Mouse (Mus musculus) megakaryocyte progenitor cell, adult 5-6 weeks (primary cell): ENCODE results near the gene Grb2. TPM values are rescaled to one million over a fixed set of nuclear protein-coding genes. Genes with fewer than 3 reads are reported as not detected.
A peak's percentile ranks its signal among the peaks of the same experiment; 100 is the strongest.

Experiments used
- ATAC-seq: replicated peaks from 2 replicates; pipeline ENCODE4 v1.8.0; 2016; ENCODE audit warnings: mild to moderate bottlenecking, moderate TSS enrichment, inconsistent platforms; ENCODE audit not compliant: poor library complexity
- total RNA-seq, 2 experiments: library from RNA; stranded (forward) in 1 of 2; stranded (reverse) in 1 of 2; fragments of 157-497, 149-512 nt in 1 of 2; fragments of 200-1000 nt in 1 of 2; gene quantifications; 2 replicates each; pipeline versions ENCODE4 v1.2.3 to v1.2.4; 2015 to 2017

Gene Grb2
- total RNA-seq, 2 experiments from 2014 or later = 51.7 to 85.5 TPM

DNA sequence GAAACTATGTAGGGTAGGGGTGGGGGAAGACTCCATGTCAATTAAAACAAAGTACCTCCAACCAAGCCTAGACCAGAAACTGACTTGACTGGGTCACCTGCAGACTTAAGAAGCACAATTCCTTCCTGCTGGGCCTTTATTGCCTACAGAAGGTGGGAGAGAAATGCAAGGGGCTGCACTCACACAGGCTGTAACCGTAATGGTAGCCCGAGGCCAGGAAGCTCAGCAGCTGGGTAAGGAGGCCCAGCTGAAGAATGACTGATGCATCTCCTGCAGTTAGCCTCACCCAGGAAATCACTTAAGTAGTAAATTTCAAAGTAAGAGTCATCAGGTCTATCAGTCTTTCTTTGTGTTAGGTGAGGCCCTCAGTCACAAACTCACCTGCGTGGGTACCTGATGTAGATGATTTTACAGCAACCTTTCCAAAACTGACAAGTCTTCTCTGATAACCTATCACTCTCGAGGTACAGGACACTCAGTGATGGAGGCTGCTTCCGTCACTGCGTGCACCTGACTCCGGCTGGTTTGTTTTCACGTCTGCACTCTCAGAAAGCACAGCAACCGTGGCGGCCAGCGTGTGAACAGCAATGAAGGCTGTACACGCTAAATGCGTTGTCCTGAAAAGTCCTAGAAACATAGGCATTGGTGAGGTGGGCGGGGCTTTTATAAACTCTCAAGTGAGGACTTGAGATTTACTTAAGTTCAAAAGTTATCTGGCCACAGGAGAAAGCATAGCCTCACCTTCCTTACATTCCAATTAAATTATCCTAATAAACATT lies 19.1 kb downstream of the Grb2 start:
- ATAC-seq = no peak

DNA sequence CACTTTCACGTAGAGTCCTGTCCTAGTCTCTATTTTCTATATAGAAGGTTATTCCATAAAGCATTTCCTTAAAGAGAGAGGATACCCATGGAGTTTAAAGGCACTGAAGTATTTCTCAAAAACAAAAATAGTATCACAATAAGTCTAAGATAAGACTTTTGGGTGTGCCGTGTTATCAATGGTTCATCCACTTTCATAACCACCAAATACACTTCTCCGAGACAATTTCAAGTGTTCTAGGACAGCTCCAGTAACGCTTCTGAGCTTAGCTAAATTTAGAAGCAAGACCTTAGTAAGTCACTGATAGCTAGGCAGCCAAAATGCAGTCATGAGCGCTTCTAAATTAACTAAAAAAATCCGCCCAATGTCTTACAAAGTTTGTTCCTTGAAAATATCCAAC lies 22.0 kb downstream of the Grb2 start:
- ATAC-seq = 0 out of 2 replicates have a peak, but pooled peaks have one; percentile 44

- ATAC-seq = no peak
These were observed 22.4 kb downstream of the Grb2 start for GRCm38 (mm10) chr11:115685954-115686353.

DNA sequence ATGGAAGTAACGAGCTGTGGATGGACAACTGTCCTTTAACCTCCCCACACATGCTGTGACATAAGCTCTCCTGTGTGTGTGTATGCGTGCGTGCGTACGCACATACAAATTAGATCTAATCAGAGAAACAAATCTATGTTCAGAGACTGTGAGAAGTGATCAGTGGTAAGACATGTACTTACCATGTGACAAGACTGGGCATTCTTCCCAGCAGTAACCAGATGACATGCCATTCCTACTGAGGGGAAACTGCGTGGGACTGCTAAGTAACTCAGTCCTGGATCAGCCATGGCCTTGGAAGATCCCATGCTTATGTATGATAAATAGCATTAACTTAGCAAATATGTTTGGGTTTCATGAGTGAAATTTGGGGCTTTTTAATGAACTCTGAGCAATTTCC lies 23.5 kb downstream of the Grb2 start:
- no peak for ATAC-seq

GRCm38 (mm10) chr11:115683326-115683725 lies 25.1 kb downstream of the Grb2 start:
- no peak for ATAC-seq

- ATAC-seq = no peak
These were observed 26.0 kb downstream of the Grb2 start for GRCm38 (mm10) chr11:115682411-115682810.

- ATAC-seq = no peak
These were observed 28.7 kb downstream of the Grb2 start for GRCm38 (mm10) chr11:115679554-115680238.

GRCm38 (mm10) chr11:115678861-115679260 lies 29.5 kb downstream of the Grb2 start:
- no peak for ATAC-seq

- no peak for ATAC-seq
These were observed 30.9 kb downstream of the Grb2 start for GRCm38 (mm10) chr11:115677511-115677910.

DNA sequence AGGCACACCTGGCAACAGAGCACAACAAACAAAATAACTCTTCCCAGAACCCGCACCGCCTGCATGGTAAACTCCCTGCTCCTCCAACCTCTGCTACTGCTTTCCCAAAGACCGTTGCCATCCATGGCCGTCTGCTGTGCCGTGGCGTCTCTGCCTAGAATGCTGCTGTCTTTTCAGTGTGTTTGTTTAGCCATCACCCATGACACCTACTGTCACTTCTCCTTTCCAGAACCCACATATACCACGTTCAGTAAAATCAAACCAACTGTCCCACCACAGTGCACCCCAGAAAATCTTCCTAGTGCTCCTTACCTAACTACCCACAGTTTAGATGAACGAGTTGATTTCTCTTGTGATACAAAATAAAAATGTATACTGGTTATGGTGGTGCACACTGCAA lies 31.7 kb downstream of the Grb2 start:
- ATAC-seq = peak; percentile 52

- ATAC-seq = peak; percentile 69
These were observed 34.0 kb downstream of the Grb2 start for GRCm38 (mm10) chr11:115674235-115674865.

DNA sequence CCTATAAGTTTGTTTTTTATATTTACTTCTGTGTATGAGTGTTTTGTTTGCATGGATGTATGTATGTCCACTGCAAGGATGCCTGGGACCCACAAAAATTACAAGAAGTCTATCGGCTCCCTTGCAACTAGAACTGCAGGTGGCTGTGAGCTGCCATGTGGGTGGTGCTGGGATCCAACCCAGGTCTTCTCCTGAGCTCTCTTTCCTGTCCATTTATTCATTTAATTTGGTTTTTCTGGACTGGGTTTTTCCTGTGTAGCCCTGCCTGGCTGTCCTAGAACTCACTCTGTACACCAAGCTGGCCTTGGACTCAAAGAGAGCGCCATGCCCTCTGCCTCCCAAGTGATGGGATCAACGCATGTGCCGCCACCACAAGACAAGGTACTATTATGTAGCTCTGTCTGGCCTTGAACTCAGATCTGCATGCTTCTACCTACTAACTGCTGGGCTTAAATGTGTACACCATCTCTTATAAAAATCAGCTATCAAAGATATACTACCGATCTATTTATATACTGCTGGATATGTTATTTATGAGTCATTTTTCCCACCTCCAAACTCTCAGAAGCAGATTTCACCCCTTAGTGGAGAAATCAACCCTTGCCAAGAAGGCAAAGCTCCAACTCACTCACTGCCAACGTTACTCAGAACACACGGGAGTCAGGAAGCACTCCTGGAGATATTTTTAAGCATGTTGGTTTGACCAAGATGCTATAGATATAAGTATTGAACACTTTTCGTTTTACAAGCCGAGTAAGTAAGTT lies 34.7 kb downstream of the Grb2 start:
- no peak for ATAC-seq

- ATAC-seq = no peak
These were observed 36.0 kb downstream of the Grb2 start for GRCm38 (mm10) chr11:115672226-115672987.

DNA sequence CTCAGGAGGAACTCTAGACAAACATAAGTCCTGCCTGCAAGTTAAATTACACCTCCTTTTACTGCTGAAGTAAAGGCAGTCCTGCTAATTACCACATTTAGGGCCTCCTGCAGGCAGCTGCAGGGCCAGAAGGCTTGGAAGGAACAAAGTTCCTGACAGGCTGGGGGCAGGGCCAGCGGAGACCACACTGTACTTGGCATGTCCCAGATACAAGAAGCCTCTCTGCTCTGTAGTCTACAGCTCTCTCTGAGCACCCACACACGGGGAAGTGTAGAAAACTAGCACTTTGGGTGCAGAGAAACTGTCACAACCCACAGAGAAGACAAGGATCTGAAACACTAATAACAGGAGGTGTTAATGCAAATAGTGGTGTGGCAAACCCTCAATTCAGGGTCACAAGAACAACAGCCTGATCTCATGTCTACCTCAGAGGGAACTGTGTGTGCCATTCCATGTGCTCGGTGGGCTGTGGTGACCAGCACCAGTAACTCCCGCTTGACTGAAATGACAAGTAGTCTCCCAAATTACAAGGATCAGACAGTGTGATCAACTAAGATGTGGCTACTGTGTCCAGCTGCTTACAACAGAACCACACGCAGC lies 37.8 kb downstream of the Grb2 start:
- no peak for ATAC-seq

- no peak for ATAC-seq
These were observed 44.6 kb downstream of the Grb2 start for GRCm38 (mm10) chr11:115663676-115664335.

- no peak for ATAC-seq
These were observed 48.0 kb downstream of the Grb2 start for GRCm38 (mm10) chr11:115660376-115660775.

DNA sequence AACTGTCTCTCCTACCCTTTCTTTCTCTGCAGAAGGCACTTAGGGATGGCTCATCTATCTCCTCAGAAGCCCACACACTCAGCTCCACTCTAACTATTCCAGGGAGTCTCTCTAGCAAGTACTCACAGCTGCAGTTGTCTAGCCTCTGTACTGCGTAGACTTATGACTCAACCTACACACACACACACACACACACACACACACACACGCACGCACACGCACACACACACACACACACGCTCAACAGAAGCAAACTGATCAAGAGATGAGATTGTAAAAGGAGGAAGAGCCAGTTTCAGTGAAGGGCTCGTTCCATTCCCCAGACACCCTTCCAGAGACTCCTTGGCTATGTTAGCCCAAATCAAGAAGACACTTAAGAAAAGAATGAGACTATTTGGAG lies 49.9 kb downstream of the Grb2 start:
- peak; percentile 36 for ATAC-seq

GRCm38 (mm10) chr11:115654128-115654527 lies 54.3 kb downstream of the Grb2 start:
- no peak for ATAC-seq

- ATAC-seq = no peak
These were observed 55.2 kb downstream of the Grb2 start for GRCm38 (mm10) chr11:115653194-115653593.
